Mouse (Mus musculus) lung, postnatal 25 days (tissue): Measurements from ENCODE around the gene Gm17349.
A peak's percentile ranks its signal among the peaks of the same experiment; 100 is the strongest.
"Not testable (repeated sequence)": the region's sequence is repeated elsewhere in the genome, so short reads cannot be mapped to it uniquely, and the experiment has no call there.

ENCODE experiments used
- DNase-seq: peaks from one replicate; pipeline ENCODE4 v3.0.0; 2022; ENCODE audit warnings: low spot score

Gene Gm17349

DNA sequence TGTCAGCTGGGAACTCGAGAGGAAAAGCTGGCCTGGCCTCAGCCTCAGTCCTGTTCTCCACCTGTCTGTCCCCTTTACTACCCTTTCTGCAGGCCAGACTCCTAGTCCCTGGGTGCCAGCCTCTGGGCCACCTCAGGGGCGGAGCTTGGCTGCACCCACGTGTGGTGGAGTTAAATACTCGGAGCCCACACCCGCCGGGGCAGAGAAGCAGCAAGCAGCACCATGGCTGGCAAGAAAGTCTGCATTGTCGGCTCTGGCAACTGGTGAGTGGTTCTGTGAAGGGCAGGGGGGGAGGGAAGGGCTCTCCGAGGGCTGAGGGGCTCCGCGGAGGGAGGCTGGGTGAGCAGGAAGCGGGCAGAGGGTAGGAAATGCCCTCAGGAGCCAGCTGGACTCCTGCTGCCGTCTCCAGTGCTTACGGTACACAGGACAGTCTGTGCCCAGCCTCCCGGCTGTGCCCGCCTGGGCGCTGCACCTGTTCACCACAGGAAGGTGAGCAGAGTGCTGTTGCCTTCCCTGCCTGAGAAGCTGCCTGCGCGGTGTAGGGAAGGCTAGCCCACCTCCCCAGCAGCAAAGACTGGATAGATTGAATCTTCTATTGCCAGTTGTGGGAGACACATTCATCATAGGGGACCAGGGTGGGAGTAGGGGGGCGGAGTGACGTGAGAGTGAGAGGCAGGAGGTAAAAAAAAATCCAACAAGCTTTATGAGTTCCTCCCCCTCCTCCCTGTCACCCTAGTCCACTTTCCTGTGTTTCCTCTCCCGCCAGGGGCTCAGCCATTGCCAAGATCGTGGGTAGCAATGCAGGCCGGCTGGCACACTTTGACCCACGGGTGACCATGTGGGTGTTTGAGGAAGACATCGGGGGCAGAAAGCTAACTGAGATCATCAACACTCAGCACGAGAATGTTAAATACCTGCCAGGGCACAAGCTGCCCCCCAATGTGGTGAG is 12.4 kb upstream of the Gm17349 start, which contains the start of gene Gpd1:
Gene Gpd1 (plus strand): TSS at position 130 of the 949 bp plus-strand sequence.
- peak; percentile 57 for DNase-seq

DNA sequence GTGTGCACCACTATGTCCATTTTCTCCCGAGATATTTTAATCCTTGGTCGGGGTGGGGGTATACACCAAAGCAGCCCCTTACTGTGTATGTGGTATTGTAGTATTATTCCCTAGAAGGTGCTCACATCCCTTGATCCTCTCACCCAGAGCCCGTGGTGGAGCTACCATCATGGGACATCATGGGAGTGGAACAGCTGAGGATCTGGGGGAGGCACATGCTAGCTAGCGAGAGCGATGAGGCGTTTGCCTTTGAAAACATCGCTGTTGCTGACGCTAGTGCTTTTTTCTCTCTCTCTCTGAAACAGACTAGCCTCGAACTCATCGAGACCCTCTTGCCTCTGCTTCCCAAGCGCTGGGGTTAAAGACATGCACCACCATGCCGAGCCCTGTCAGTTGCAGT is 11.5 kb upstream of the Gm17349 start:
- DNase-seq = no peak

DNA sequence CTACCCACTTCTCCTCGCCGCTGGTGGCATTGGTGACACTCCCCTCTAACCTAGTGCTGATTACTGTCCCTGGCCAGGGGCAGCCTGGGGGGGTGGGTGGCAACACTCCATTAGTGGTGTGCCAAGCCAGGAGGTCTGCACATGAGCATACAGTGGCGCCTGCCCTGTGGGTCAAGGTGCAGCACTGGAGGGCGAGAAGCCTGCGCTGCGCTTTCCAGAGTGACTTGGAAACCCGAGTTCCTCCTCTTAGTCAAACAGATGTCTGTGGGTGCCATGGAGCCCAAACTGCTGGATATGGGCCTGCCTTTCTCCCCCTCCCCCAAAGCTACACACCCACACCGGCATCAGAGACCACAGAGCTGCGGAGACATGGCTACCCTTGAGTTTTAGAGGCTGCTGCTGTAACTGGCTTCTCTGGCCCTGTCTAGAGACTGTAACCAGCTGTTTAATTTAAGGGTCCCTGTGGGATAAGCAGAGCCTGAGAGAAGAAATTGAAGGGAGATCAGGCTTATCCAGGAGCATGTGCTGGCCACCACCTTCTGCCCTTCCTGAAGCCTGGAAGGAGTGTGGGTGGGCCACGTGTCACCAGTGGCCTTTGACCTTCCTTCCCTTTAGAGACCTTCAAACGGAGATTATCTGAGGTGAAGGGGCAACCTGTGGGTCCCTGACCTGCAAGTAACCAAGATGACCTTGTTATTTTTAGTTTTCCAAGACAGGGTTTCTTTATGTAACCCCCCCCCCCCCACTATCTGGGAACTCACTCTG is 10.9 kb upstream of the Gm17349 start:
- DNase-seq = no peak

DNA sequence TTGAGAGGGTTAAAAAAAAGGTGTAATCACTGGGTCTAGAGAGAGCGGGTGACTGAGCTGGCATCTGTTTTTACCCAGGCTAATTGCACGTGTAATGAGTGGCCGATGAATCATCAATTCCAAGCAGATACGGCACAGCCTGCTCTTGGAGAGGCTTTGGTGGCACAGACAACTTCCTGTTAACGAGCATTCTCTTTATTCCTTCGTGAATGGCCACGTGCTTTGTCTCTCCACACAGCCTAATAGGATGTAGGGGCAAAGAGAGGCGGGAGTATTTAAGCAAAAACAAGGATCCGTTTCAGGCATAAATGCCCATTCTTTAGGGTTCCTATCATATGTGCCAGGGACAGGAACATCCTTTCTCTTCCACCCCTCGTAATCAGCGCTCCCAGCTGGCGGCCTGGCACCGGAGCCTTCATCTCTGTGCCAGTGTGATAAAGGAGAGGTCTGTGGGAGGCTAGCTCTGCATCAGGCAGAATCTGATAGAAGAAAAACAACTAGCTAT is 10.1 kb upstream of the Gm17349 start:
- no peak for DNase-seq

DNA sequence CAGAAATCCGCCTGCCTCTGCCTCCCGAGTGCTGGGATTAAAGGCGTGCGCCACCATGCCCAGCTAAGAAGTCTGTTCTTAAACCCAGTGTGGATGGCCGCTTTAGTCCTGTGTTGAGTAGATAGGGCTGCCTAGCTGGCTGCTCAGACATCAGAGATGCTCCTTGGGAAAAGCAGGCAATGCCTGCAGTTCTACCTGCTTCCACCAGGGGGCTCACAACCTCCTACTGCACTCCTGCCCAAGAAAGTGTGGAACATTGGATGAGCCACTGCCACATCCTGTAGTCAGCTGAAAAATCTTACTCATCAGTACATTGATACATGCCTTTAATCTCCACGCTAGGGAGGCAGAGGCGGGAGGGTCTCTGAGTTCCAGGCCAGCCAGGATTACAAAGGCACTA is 9.6 kb upstream of the Gm17349 start:
- DNase-seq = peak; percentile 78

DNA sequence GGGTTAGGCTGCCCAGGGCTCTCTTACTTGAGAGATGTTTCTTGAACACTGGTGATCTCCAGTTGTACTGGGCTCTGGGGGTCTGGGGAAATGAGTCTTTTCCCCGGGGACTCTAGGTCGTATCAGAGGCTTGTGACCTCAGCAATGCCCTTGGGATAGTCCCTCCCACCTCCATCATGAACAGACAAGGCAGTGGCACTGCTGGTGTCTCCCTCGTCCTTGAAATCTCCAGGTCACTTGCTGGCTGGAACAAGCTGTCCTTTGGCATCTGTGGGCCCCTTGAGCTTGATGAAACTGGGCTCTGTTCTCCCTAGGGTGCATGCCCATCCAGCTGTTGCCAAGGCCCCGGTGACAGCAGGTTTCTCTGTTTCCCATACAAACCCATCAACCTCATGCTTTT is 8.9 kb upstream of the Gm17349 start:
- no peak for DNase-seq

DNA sequence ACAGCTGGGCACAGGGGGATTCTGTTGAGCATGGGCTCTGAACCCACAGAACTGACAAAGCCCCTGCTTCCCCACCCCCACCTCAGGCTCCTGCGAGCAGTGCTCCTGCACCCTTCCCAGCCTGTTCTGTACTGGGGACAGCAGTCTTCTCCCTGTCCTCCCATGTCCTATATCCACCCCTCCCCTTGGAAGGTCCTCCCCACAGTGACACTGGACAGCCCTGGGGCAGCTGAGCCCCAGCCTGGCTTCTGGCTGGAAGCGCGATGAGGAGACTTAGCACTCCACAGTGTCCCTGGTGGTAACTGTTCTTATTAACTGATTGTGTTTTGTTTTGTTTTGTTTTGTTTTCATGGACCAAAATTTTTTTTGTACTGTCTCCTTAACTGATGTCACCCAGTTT is 8.3 kb upstream of the Gm17349 start:
- no peak for DNase-seq

DNA sequence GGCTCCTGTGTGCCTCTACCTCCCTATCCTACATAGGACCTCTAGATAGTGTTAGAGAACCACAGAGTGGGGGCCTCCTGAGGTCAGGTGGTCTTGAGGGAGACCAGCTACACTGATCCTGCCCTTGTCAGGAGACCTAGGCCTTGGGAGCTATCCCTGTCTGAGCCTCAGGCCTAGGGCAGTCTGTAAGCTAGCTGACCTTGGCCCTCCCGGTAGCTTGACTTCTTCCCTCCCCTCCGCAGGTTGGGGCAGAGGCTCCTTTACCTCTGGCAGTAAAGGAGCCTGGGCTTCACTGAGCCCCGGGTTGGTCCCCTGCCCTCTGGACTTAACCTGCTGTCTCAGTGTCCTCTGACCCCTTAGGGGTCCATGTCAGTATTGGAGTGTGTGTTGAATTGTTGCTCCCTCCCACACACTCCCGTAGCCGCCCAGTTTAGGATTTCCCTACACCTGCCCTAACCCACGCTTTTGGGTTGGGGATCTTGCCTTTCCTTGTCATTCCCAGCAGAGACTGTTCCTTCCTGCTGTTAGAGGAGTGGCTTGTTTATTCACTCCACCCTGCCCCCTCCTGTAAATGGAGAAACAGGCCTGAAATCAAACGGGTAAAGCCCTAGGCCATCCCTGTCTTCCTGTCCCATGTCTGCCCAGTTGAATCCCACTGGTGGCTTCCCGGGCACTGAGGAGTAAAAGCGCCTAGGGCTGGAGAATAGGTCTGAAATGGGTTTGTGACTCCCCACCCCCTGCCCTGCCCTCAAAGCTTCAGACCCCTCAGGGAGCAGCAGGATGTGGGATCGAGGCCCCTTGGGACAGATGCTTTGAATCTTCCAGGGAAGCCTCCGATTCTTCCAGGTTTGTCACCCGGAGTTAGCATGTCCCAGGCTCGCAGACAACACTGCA is 7.6 kb upstream of the Gm17349 start:
- no peak for DNase-seq

DNA sequence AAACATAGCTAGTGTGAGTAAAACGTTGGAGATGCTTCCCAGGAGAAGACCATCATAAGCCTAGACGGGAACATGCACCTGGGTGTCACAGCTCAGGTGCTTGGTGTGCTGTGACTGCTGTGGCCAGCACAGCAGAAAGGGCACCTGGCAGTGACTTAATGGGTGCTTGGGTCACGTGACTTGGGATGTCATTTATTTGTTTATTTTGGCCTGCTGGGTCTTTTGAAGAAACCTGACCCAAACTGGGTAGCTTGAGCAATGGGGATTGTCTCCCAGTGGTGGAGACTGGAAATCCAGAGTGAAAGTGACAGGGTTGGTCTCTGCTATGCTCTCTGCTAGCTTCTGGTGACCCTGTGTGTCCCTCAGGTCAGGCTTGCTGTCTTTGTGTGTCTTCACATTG is 6.2 kb upstream of the Gm17349 start:
- DNase-seq = no peak

DNA sequence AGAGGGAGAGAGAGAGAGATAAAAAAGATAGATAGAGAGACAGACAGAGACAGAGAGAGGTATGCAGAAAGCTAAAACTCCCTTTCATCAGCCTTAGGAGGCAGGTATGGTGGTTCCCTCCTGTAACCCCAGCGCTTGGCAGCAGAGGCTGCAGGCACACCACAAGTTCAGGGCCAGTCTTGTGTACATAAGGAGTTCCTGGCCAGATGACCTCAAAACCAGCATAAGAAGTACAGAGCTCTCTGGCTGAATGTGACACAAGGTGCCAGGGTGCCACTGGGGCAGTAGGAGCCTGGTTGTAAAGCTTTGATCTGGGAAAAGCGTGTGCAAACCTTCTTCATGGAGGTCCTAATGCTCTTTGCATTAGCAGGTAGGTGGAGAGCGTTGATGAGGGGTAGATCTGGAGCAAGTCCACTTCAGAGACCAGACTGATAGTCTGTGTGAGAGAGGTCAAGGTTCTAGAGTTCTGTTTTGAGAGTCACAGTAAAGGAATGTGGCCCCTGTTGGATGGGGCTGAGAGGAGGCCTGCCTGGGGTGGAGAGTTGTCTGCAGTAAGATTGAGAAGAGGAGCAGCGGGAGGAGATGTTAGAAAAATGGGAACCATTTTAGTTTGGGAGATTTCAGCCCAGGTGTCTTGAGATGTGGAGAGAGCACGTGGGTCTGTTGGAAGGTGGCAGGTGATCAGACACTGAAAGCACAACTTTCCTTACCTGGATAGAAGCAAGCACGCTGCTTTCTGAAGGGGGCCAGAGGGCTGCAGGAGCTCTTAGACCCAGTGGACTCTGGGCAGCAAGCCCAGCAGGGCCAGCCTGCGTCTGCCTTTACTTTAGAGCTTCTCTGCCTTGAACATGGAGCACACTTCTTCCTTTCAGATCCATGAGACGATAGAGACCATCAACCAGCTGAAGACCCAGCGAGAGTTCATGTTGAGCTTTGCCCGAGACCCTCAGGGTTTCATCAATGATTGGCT is 5.2 kb upstream of the Gm17349 start:
- DNase-seq = no peak

DNA sequence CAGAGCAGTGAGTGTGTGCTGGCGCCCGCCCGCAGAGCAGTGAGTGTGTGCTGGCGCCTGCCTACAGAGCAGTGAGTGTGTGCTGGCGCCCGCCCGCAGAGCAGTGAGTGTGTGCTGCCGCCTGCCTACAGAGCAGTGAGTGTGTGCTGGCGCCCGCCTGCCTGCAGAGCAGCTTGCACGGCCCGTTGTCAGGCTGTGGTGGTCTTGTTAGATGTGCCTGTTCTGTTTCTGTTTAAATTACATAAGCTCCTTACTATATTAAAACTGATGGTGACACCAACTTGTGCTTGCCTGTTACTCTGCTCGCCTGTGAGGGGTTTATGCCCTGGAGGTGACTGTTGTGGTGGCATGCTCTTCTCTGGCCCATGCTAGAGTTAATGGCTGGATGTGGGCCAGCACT is 2.9 kb upstream of the Gm17349 start:
- DNase-seq = no peak

DNA sequence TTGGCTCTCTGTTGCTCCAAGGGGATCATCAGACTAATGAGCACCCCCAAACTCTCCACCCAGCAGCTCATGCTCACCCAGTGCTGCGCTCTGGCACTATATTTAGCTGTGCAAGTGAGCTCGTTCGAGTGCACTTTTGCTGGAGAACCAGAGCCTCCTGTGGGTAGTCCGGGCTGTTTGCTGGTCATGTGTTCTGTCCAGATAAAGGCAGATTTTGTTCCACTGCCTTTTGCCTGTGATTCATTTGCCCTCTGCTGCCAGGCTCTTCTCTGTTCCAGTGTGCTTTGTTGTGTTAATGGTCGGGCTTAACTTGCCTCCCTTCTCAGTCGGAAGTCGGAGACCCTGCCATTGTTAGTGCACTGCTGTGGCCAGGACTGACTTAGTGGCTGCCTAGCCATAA is 409 bp downstream of the Gm17349 start:
- DNase-seq = no peak

DNA sequence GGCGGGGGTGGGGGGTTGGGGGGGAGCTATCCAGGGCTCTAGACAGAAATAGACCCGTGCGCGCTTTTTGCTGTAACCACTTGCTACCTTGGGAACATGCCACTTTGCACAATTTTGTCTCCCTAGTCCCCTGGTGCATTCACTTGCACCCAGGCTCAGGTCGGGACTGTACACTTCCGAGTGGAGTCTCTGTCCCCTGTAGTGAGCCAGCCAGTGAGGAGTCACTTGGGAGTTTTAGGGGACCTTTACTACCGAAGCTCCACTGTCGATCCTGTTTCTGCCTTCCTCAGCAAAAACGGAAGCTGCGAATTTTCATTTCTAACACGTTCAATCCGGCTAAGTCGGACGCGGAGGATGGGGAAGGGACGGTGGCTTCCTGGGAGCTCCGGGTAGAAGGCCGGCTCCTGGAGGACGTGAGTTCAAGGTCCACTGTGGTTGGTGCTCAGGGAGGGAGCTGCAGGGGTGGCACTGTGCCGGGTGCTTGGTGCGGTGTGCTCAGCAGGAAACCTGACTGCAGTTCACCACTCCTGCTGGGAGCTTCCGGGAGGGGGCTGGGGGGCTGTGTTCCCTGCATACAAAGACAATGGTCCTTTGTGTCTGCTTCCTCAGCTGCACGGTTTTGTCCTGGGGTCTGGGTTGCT is 1.1 kb downstream of the Gm17349 start:
- DNase-seq = no peak

DNA sequence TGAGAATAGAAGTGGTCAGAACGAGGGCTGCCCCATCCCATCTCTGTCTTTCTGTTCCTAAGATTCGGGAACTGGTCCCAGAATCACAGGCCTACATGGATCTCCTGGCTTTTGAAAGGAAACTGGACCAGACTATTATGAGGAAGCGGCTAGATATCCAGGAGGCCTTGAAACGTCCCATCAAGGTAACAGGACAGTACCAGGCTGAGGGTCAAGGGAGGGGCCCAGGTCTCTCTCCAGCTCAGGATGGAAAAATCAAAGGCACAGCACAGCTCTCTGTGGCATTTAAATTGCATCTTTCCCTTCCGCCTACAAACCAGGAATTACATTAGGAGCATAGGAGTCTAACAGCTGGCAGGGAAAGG is 1.6 kb downstream of the Gm17349 start:
- DNase-seq = no peak

DNA sequence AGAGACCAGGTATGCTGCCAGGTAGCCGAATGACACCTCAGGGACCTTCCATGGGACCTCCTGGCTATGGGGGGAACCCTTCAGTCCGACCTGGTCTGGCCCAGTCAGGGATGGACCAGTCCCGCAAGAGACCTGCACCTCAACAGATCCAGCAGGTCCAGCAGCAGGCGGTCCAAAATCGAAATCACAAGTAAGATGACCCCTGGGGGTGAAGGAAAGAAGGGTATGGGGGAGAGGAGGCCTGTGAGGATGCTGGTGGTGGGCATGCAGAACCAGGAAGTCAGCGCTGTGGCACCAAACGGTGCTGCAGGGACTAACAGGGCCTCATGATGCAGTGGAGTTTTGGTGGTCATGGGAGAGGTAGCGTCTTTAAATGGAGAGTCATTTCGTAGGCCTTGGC is 2.2 kb downstream of the Gm17349 start:
- no peak for DNase-seq

DNA sequence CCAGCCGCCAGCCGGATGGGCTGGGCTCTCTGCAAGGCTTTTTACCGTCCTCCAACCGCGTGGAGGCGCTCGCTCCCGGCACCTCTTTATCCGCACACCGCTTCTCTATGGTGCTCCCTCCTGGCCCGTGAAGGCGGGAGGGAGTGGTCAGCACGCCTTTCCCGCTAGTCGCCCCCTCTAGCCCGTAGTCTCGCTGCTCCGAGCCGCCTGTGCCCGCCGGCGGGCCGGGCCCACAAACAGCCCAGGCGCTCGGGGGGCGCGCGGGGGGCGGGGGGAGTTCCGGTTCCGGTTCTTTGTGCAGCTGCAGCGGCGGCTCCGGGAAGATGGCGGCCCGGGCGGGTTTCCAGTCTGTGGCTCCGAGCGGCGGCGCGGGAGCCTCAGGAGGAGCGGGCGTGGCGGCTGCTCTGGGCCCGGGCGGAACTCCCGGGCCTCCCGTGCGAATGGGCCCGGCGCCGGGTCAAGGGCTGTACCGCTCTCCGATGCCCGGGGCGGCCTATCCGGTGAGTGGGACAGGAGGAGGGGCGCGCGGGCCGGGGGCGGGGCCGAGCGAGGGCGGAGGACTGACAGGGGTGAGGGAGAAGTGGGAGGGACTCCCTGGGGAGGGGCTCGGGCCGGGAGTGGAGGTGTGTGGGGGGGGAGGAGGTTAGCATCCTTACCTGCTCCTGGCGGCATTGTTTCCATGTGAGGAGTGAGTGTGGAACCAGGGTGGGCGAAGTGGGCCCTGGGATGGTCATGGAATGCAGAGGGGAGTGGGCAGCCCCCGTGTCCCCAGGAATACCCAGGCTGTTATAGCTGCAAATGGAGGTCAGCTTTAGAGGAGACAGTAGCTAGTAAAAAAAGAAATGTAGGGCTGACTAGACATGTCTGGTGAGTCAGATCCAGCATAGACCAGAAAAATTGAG is 3.0 kb downstream of the Gm17349 start, which contains the start of gene Smarcd1:
Gene Smarcd1 (plus strand): TSS at position 131 of the 902 bp plus-strand sequence.
- DNase-seq = peak; percentile 95

DNA sequence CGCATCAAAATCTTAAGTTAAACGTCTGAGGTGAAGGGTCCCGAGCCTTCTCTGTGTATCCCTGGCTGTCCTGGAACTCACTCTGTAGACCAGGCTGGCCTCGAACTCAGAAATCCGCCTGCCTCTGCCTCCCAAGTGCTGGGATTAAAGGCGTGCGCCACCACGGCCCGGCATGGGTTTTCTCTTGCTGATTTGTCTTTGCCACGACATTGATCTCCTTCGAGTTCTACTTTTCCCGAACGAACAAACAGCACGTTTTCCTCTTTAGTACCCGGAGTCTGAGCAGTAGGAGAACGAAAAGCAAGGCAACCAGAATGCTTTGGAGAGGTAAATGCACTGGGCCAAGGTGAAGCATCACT is 3.7 kb downstream of the Gm17349 start:
- not testable (repeated sequence) for DNase-seq

DNA sequence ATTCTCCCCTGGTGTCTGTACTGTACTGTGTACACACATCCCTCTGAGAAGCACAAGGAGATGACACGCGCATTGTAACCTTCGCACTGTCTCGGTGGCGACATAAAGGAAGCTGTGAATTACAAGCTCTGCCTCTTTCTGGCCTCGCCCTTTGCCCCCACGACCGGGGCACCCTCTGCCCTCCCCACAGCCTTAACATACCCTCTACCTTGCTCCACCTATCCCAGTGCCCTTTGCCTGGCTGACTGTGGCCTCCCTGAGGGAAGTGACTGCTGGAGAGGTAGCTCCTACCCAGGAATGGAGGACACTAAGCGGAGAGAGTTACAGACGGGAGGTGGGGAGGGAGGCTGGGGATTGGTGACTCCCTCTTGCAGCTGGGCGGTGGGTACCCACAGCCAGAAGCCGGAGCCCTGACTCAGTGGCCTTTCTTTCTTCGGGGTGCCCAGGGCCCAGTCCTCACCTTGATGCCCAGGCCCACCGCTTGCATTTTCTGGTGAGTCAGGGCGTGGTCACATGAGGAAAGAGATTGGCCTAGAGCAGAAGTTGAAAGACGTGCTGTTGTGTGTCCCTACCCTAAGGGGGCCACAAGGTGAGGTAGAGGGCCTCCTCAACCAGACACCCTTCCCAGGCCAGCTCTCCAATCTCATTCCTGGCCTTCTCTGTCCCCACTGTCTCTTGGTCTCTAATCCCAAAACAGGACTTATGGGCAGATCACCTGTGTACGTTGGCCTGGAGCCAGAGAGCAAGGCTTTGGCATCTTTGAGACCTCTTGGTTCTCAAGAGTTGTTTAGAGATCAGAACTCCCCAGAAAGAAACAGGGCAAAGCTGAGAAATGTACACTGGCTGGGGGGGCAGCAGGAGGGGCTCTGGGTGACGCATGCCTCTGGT is 4.8 kb downstream of the Gm17349 start:
- no peak for DNase-seq
